Mouse (Mus musculus): ENCODE data around the gene Tagln3. TPM values are rescaled to one million over a fixed set of nuclear protein-coding genes. Genes with fewer than 3 reads are reported as not detected.

The Tagln3 gene
- total RNA-seq, 2 experiments from 2014 or later = 219 to 242 TPM

Other genes starting within 250 kb of the Tagln3 start
- gene Gm609, start 231.6 kb downstream of the Tagln3 start, total RNA-seq (2021) = under 1 TPM; 0.15 to 0.28 TPM
- not detected for gene Gm17783, start 192.6 kb downstream of the Tagln3 start, total RNA-seq (2021)
- gene Slc9c1, start 189.3 kb downstream of the Tagln3 start, total RNA-seq (2021) = not detected
- gene Gcsam, start 114.2 kb downstream of the Tagln3 start, total RNA-seq (2021) = not detected
- under 1 TPM; 0.25 to 0.30 TPM for gene BC016579, start 70.5 kb downstream of the Tagln3 start, total RNA-seq (2021)
- under 1 TPM; 0.56 to 0.62 TPM for gene Tmprss7, start 30.9 kb downstream of the Tagln3 start, total RNA-seq (2021)
- 10 to 100 TPM; 18.0 to 20.5 TPM for gene Abhd10, start 18.3 kb upstream of the Tagln3 start, total RNA-seq (2021)
- 1 to 10 TPM; 3.8 to 4.0 TPM for gene Phldb2, start 229.0 kb upstream of the Tagln3 start, total RNA-seq (2021)

Measured in layer of hippocampus, adult 18-20 months (tissue).